Mouse (Mus musculus): ENCODE measurements around the gene Fblim1. TPM values are rescaled to one million over a fixed set of nuclear protein-coding genes. Genes with fewer than 3 reads are reported as not detected.

Gene Fblim1
- 0.13 and 0.33 TPM in 2 replicates for polyA plus RNA-seq (2012)

DNA sequence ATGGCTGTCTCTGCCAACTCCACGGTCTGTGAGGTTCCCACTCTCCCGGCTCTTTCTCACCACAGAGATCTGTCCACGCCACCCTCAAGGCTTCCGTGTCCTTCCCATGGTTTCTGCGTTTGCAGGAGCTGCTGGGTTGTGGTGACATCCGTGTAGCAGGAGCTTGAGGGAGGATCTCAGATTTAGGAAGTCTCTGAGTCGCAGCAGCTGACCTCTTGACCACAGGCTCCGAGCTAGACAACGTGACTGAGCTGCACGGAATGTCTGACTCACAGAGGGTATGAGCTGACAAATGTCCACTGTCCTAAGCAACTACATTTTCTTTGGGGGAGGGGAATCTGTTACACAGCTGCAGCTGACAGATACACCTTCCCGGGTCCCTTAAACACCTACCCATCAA, at the start of gene Fblim1:
Gene Fblim1, minus strand, starts transcription at position 236 of the 400 bp plus-strand sequence.

DNA sequence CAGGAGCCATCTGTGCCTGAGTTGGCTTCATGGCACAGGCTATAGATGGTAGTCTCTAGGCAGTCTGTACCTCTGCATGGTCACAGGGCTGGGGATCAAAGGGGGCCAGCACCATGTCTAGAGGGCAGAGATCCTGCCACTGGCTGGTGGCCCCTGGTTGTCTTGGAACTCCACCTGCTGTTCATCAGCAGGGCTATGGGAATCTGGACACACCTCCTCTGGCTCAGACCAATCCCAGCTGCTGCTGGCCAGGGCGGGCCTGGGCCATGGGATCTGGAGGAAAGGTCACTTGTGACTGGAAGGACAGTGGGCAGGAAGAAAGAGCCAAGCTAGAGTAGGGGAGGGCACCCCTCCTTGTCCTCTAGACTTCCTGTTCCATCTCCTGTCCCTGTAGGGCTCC, 17.8 kb upstream of the Fblim1 start, which contains the start of gene Slc25a34:
Gene Slc25a34, minus strand, starts transcription at position 156 of the 400 bp plus-strand sequence.

DNA sequence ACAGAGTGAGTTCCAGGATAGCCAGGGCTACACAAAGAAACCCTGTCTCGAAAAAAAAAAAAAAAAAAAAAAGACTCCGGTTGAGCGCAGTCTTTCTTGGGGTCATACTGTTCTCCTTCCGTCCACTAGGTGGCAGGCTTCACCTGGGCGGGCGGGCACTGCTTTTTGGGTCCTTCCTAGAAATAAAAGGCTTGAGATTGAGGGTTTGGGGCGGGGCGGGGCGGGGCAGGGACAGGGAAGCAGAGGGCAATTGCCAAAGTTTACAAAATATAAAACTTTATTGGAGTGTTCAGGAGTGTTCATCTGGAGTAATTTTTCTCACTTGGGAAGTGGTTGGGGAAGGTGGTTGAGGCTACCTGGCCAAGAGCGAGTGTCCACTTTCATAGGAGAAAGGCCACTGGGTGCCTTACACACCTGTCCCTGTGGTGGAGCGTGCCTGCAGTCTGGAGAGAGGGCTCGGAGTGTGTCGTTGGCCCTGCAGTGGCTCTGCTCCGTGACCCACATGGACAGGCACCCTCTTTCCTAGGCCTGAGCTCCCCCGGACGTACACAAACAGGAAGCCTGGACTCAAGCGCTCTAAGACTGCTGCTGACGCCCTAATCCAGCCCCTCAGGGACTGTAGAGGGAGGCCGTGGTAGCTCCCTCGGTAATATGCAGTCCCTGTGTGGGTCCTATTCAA, 12.8 kb upstream of the Fblim1 start, which contains the start of gene Tmem82:
Gene Tmem82, minus strand, starts transcription at position 69 of the 679 bp plus-strand sequence.

DNA sequence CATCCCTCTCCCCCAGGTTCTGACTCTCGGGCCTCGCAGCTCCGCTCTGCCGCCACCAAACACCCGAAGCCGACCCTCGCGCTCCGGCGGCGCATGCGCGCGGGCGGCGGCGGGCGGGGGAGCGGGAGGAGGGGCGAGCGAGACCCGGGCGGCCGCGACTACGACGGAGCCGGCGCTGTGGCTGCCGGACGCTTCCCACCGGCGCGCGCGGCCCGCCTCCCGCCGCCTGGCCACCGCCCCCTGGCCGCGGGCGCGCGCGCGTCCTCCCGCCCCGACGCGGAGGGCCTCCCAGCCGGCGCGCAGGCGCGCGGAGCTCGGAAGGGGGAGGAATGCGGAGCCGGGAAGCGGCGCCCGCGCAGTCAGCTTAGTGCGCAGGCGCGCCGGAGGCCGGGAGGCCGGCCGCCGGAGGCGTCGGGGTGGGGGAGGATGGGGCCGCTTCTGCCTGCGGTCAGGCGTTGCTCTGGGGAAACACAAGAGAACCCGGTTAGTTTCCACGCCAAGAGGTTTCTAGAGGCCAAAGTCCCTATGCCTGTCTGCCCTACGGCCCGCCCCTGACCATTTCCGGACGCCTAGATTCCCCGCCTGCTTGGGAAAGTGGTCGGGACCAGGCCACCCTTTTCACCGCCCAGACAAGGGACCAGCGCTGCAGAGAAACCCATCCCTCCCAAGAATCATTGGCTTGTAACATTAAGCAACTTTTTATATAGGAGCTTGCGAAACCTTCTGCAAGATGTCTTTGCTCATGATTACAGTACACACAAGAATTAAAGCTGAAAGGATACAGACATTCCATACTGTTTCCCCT, 67.3 kb downstream of the Fblim1 start, which contains the start of gene Spen:
Gene Spen, minus strand, starts transcription at position 190 of the 805 bp plus-strand sequence.

Other genes starting within 250 kb of the Fblim1 start
- not detected in 2 replicates for gene Fam131c, start 237.9 kb downstream of the Fblim1 start, polyA plus RNA-seq (2012)
- not detected in 2 replicates for gene Clcnka, start 207.4 kb downstream of the Fblim1 start, polyA plus RNA-seq (2012)
- gene Clcnkb, start 190.1 kb downstream of the Fblim1 start, polyA plus RNA-seq (2012): not detected in 2 replicates
- gene Hspb7, start 185.3 kb downstream of the Fblim1 start, polyA plus RNA-seq (2012): 0.03 and 0.04 TPM in 2 replicates
- gene Srarp, start 170.0 kb downstream of the Fblim1 start, polyA plus RNA-seq (2012): not detected in 2 replicates
- gene Zbtb17, start 161.4 kb downstream of the Fblim1 start, polyA plus RNA-seq (2012): 89.6 and 120 TPM in 2 replicates
- gene Spen, start 67.5 kb downstream of the Fblim1 start, polyA plus RNA-seq (2012): 208 and 247 TPM in 2 replicates
- gene Tmem82, start 12.5 kb upstream of the Fblim1 start, polyA plus RNA-seq (2012): 1.8 TPM in 2 replicates
- 0.03 TPM in 1 of 2 replicates, not detected in the other for gene Slc25a34, start 17.7 kb upstream of the Fblim1 start, polyA plus RNA-seq (2012)
- gene Plekhm2, start 58.8 kb upstream of the Fblim1 start, polyA plus RNA-seq (2012): 42.1 and 42.7 TPM in 2 replicates
- gene Rsc1a1, start 79.5 kb upstream of the Fblim1 start, polyA plus RNA-seq (2012): 2.7 and 2.8 TPM in 2 replicates
- 11.9 and 12.8 TPM in 2 replicates for gene Ddi2, start 117.3 kb upstream of the Fblim1 start, polyA plus RNA-seq (2012)
- gene Agmat, start 140.6 kb upstream of the Fblim1 start, polyA plus RNA-seq (2012): 0.07 and 0.15 TPM in 2 replicates
- 1.7 and 1.8 TPM in 2 replicates for gene Dnajc16, start 184.8 kb upstream of the Fblim1 start, polyA plus RNA-seq (2012)
- 13.0 and 16.1 TPM in 2 replicates for gene Casp9, start 187.5 kb upstream of the Fblim1 start, polyA plus RNA-seq (2012)
- not detected in 2 replicates for gene Cela2a, start 220.1 kb upstream of the Fblim1 start, polyA plus RNA-seq (2012)
- gene Ctrc, start 240.3 kb upstream of the Fblim1 start, polyA plus RNA-seq (2012): not detected in 2 replicates